Mouse (Mus musculus): Measurements from ENCODE around the gene Ulk3. TPM values are rescaled to one million over a fixed set of nuclear protein-coding genes. Genes with fewer than 3 reads are reported as not detected.

Ulk3 gene
- 5.2 and 8.6 TPM in 2 replicates for polyA plus RNA-seq (2014; fragmentation: Nextera tagmentation; extraction: Ambion mirVana)

- under 1% methylated on average over 58 of the region's 58 CpGs for WGBS
- Histone ChIP-seq H3K4me3 (ENCODE audit: low read depth, low read length) (peak within 1 kb of the TSS; percentile 79), H3K27ac (ENCODE audit: low read depth, low read length) (peak within 1 kb of the TSS; percentile 70), H3K4me2 (replicated peaks; ENCODE audit: low read depth, low read length) (peak within 1 kb of the TSS; percentile 93), H3K9me3 (ENCODE audit: control insufficient read depth, low read length) (no peaks in the 10 kb centered on the region), H3K36me3 (ENCODE audit: control insufficient read depth, insufficient read depth, low read length) (no peaks in the 10 kb centered on the region), H3K4me1 (replicated peaks; ENCODE audit: control insufficient read depth, insufficient read depth, low read length) (no peaks in the 10 kb centered on the region), H3K9ac (ENCODE audit: low read depth, low read length) (peak within 1 kb of the TSS; percentile 76), H3K27me3 (ENCODE audit: control insufficient read depth, insufficient read depth, low read length) (no peaks in the 10 kb centered on the region)
- peak; percentile 78 for ATAC-seq (ENCODE audit: low FRiP score)
- peak; percentile 77 for DNase-seq (ENCODE audit: low spot score)
Observed at GRCm38 (mm10) chr9:57589224-57590126, at the start of gene Ulk3. Ulk3 (plus strand) TSS chr9:57589452.

- H3K9me3 ChIP-seq (ENCODE audit: control insufficient read depth, low read length): no peaks in the 10 kb centered on the region
- H3K4me3 ChIP-seq (ENCODE audit: low read depth, low read length): no peak overlapping the region
- peaks cover 4% of the 10 kb centered on the region for H3K4me1 ChIP-seq (replicated peaks; ENCODE audit: control insufficient read depth, insufficient read depth, low read length)
- no peak overlapping the region for H3K9ac ChIP-seq (ENCODE audit: low read depth, low read length)
- H3K36me3 ChIP-seq (ENCODE audit: control insufficient read depth, insufficient read depth, low read length): peaks cover 10% of the 10 kb centered on the region; the same call in 1 of the 2 replicates
- H3K27ac ChIP-seq (ENCODE audit: low read depth, low read length): no peak overlapping the region
- no peak overlapping the region for H3K4me2 ChIP-seq (replicated peaks; ENCODE audit: low read depth, low read length)
- ATAC-seq (ENCODE audit: low FRiP score) (no peak), DNase-seq (ENCODE audit: low spot score) (no peak)
- 94% methylated on average over 2 of the region's 2 CpGs for WGBS
- H3K27me3 ChIP-seq (ENCODE audit: control insufficient read depth, insufficient read depth, low read length): no peaks in the 10 kb centered on the region
Observed at GRCm38 (mm10) chr9:57539550-57539949, 49.7 kb upstream of the Ulk3 start.

- H3K4me3 ChIP-seq (ENCODE audit: low read depth, low read length): no peak overlapping the region
- 8% methylated on average over 1 of the region's 1 CpGs for WGBS
- H3K4me1 ChIP-seq (replicated peaks; ENCODE audit: control insufficient read depth, insufficient read depth, low read length): peaks cover 4% of the 10 kb centered on the region
- DNase-seq (ENCODE audit: low spot score) (peak; percentile 76), ATAC-seq (ENCODE audit: low FRiP score) (no peak)
- H3K4me2 ChIP-seq (replicated peaks; ENCODE audit: low read depth, low read length): no peak overlapping the region
- peaks cover 11% of the 10 kb centered on the region; the same call in 1 of the 2 replicates for H3K36me3 ChIP-seq (ENCODE audit: control insufficient read depth, insufficient read depth, low read length)
- H3K9me3 ChIP-seq (ENCODE audit: control insufficient read depth, low read length): no peaks in the 10 kb centered on the region
- H3K27me3 ChIP-seq (ENCODE audit: control insufficient read depth, insufficient read depth, low read length): no peaks in the 10 kb centered on the region
- no peak overlapping the region for H3K9ac ChIP-seq (ENCODE audit: low read depth, low read length)
- no peak overlapping the region for H3K27ac ChIP-seq (ENCODE audit: low read depth, low read length)
Observed at GRCm38 (mm10) chr9:57541312-57541711, 47.9 kb upstream of the Ulk3 start.

GRCm38 (mm10) chr9:57543951-57544350 lies 45.3 kb upstream of the Ulk3 start:
- WGBS: 87% methylated on average over 3 of the region's 3 CpGs
- H3K36me3 ChIP-seq (ENCODE audit: control insufficient read depth, insufficient read depth, low read length): peaks cover 15% of the 10 kb centered on the region; the same call in 1 of the 2 replicates

GRCm38 (mm10) chr9:57547287-57547686 lies 42.0 kb upstream of the Ulk3 start:
- no peak for ATAC-seq (ENCODE audit: low FRiP score)
- Histone ChIP-seq H3K4me1 (replicated peaks; ENCODE audit: control insufficient read depth, insufficient read depth, low read length) (peaks cover 4% of the 10 kb centered on the region), H3K4me3 (ENCODE audit: low read depth, low read length) (no peak overlapping the region), H3K27ac (ENCODE audit: low read depth, low read length) (no peak overlapping the region), H3K4me2 (replicated peaks; ENCODE audit: low read depth, low read length) (no peak overlapping the region), H3K36me3 (ENCODE audit: control insufficient read depth, insufficient read depth, low read length) (0 out of 2 replicates have a peak, but pooled peaks cover 9% of the 10 kb centered on the region), H3K27me3 (ENCODE audit: control insufficient read depth, insufficient read depth, low read length) (no peaks in the 10 kb centered on the region), H3K9me3 (ENCODE audit: control insufficient read depth, low read length) (no peaks in the 10 kb centered on the region), H3K9ac (ENCODE audit: low read depth, low read length) (no peak overlapping the region)
- 86% methylated on average over 5 of the region's 5 CpGs for WGBS
- DNase-seq (ENCODE audit: low spot score): no peak

More at GRCm38 (mm10) chr9:57543951-57544350, 45.3 kb upstream of the Ulk3 start:
- no peaks in the 10 kb centered on the region for H3K9me3 ChIP-seq (ENCODE audit: control insufficient read depth, low read length)
- no peaks in the 10 kb centered on the region for H3K4me1 ChIP-seq (replicated peaks; ENCODE audit: control insufficient read depth, insufficient read depth, low read length)
- no peaks in the 10 kb centered on the region for H3K27me3 ChIP-seq (ENCODE audit: control insufficient read depth, insufficient read depth, low read length)
- no peak overlapping the region for H3K4me3 ChIP-seq (ENCODE audit: low read depth, low read length)
- no peak overlapping the region for H3K4me2 ChIP-seq (replicated peaks; ENCODE audit: low read depth, low read length)
- H3K27ac ChIP-seq (ENCODE audit: low read depth, low read length): no peak overlapping the region
- DNase-seq (ENCODE audit: low spot score): no peak
- H3K9ac ChIP-seq (ENCODE audit: low read depth, low read length): no peak overlapping the region
- no peak for ATAC-seq (ENCODE audit: low FRiP score)

GRCm38 (mm10) chr9:57547869-57548268 lies 41.4 kb upstream of the Ulk3 start:
- Histone ChIP-seq H3K27ac (ENCODE audit: low read depth, low read length) (no peak overlapping the region), H3K4me3 (ENCODE audit: low read depth, low read length) (no peak overlapping the region)

GRCm38 (mm10) chr9:57549186-57549585 lies 40.1 kb upstream of the Ulk3 start:
- Histone ChIP-seq H3K36me3 (ENCODE audit: control insufficient read depth, insufficient read depth, low read length) (0 out of 2 replicates have a peak, but pooled peaks cover 6% of the 10 kb centered on the region), H3K9me3 (ENCODE audit: control insufficient read depth, low read length) (no peaks in the 10 kb centered on the region), H3K4me3 (ENCODE audit: low read depth, low read length) (no peak overlapping the region), H3K27ac (ENCODE audit: low read depth, low read length) (no peak overlapping the region), H3K27me3 (ENCODE audit: control insufficient read depth, insufficient read depth, low read length) (no peaks in the 10 kb centered on the region), H3K4me2 (replicated peaks; ENCODE audit: low read depth, low read length) (no peak overlapping the region), H3K9ac (ENCODE audit: low read depth, low read length) (no peak overlapping the region), H3K4me1 (replicated peaks; ENCODE audit: control insufficient read depth, insufficient read depth, low read length) (peaks cover 4% of the 10 kb centered on the region)
- 95% methylated on average over 4 of the region's 4 CpGs for WGBS
- DNase-seq (ENCODE audit: low spot score) (no peak), ATAC-seq (ENCODE audit: low FRiP score) (no peak)

More at GRCm38 (mm10) chr9:57547869-57548268, 41.4 kb upstream of the Ulk3 start:
- H3K9me3 ChIP-seq (ENCODE audit: control insufficient read depth, low read length): no peaks in the 10 kb centered on the region
- no peak overlapping the region for H3K9ac ChIP-seq (ENCODE audit: low read depth, low read length)
- H3K36me3 ChIP-seq (ENCODE audit: control insufficient read depth, insufficient read depth, low read length): 0 out of 2 replicates have a peak, but pooled peaks cover 9% of the 10 kb centered on the region
- H3K4me1 ChIP-seq (replicated peaks; ENCODE audit: control insufficient read depth, insufficient read depth, low read length): peaks cover 4% of the 10 kb centered on the region
- no peak overlapping the region for H3K4me2 ChIP-seq (replicated peaks; ENCODE audit: low read depth, low read length)
- no peak for ATAC-seq (ENCODE audit: low FRiP score)
- H3K27me3 ChIP-seq (ENCODE audit: control insufficient read depth, insufficient read depth, low read length): no peaks in the 10 kb centered on the region
- WGBS: 85% methylated on average over 11 of the region's 11 CpGs
- DNase-seq (ENCODE audit: low spot score): no peak

GRCm38 (mm10) chr9:57550126-57550862 lies 39.0 kb upstream of the Ulk3 start:
- no peak overlapping the region for H3K4me3 ChIP-seq (ENCODE audit: low read depth, low read length)
- WGBS: 93% methylated on average over 11 of the region's 11 CpGs
- 0 out of 2 replicates have a peak, but pooled peaks cover 6% of the 10 kb centered on the region for H3K36me3 ChIP-seq (ENCODE audit: control insufficient read depth, insufficient read depth, low read length)

More at GRCm38 (mm10) chr9:57550126-57550862, 39.0 kb upstream of the Ulk3 start:
- Histone ChIP-seq H3K4me1 (replicated peaks; ENCODE audit: control insufficient read depth, insufficient read depth, low read length) (peaks cover 4% of the 10 kb centered on the region), H3K4me2 (replicated peaks; ENCODE audit: low read depth, low read length) (no peak overlapping the region), H3K9ac (ENCODE audit: low read depth, low read length) (no peak overlapping the region), H3K9me3 (ENCODE audit: control insufficient read depth, low read length) (no peaks in the 10 kb centered on the region), H3K27me3 (ENCODE audit: control insufficient read depth, insufficient read depth, low read length) (no peaks in the 10 kb centered on the region), H3K27ac (ENCODE audit: low read depth, low read length) (no peak overlapping the region)
- no peak for DNase-seq (ENCODE audit: low spot score)
- ATAC-seq (ENCODE audit: low FRiP score): no peak
